In the genomic region with DNA sequence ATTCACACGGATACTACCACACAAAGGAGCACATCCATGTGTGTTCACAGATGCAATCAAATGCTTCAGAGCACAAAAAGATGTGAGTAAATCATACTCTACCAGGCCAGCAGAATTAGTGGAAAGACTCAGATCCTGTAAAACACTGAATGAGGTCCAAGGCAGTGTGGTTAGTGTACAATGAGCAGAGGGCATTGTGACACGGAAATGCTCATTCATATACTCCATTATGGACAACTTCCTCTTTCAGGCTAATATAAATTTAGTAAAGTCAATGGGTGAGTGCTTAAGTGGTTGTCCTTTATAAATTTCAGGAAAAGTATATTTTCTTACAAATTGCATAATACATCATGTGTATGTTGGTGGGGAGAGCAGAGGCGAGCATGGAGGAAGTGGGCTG, we compare ENCODE assay signal across 33 mouse cellular contexts. TPM values are rescaled to one million over a fixed set of nuclear protein-coding genes. Genes with fewer than 3 reads are reported as not detected.
DNase-seq lines count a peak whose midpoint lies in the region; ATAC-seq and TF ChIP-seq lines count a peak whose summit lies in the region.
"Had no signal": no experiment of that assay in that cellular context is flagged by ENCODE, and none has a peak within 500 bp of the region (broad histone marks: within the 10 kb centered on the region; RNA-seq: fewer than 3 reads in every experiment).

No protein-coding gene starts in this region.

- peak overlapping the region; percentile 59 for H3K4me2 ChIP-seq in heart, embryonic 15.5 days
- H3K4me2 ChIP-seq: forebrain, embryonic 15.5 days; intestine, embryonic 15.5 days; limb, embryonic 15.5 days; liver, embryonic 13.5 days; midbrain, embryonic 15.5 days had no signal

- H3K27me3 ChIP-seq in heart, embryonic 15.5 days = no peaks in the 10 kb centered on the region
- H3K27me3 ChIP-seq: forebrain, embryonic 15.5 days; intestine, embryonic 15.5 days; limb, embryonic 15.5 days; liver, embryonic 13.5 days; midbrain, embryonic 15.5 days had no signal

- H3K4me3 ChIP-seq in gastrocnemius, adult 2 months = peak overlapping the region; percentile 77
- peak overlapping the region; percentile 25; the same call in 1 of the 2 replicates for H3K4me3 ChIP-seq in heart, embryonic 15.5 days
- H3K4me3 ChIP-seq: forebrain, embryonic 15.5 days; intestine, embryonic 15.5 days; limb, embryonic 10.5 days; limb, embryonic 15.5 days; liver, embryonic 13.5 days; midbrain, embryonic 10.5 days; midbrain, embryonic 15.5 days had no signal

- no peak overlapping the region for H3K9ac ChIP-seq in heart, embryonic 15.5 days
- H3K9ac ChIP-seq: forebrain, embryonic 15.5 days; intestine, embryonic 15.5 days; limb, embryonic 15.5 days; liver, embryonic 13.5 days; midbrain, embryonic 15.5 days had no signal

- ATAC-seq in heart, embryonic 15.5 days (replicated peaks; ENCODE audit: insufficient number of reproducible peaks, insufficient read depth, low FRiP score, low read depth) = no peak
- peak; percentile 71 to 82 for ATAC-seq in hematopoietic stem cell, adult 5-6 weeks (replicated peaks in 1 of 2; ENCODE audit: insufficient read depth in 1 of 2, low FRiP score in 2 of 2, low TSS enrichment in 1 of 2, low read depth in 1 of 2, poor library complexity in 2 of 2, severe bottlenecking in 2 of 2)
- ATAC-seq in erythroblast, adult 5-6 weeks (replicated peaks; ENCODE audit: low FRiP score, poor library complexity, severe bottlenecking) = no peak
- ATAC-seq: forebrain, embryonic 15.5 days; hindbrain, embryonic 16.5 days; intestine, embryonic 15.5 days; lung, postnatal 0 days; midbrain, embryonic 15.5 days had no signal

- 82% methylated on average over 3 of the region's 3 CpGs for WGBS in heart, embryonic 15.5 days

- 0 out of 2 replicates have a peak, but pooled peaks cover 3% of the 10 kb centered on the region for H3K36me3 ChIP-seq in heart, embryonic 15.5 days
- H3K36me3 ChIP-seq: forebrain, embryonic 15.5 days; intestine, embryonic 15.5 days; limb, embryonic 10.5 days; limb, embryonic 15.5 days; liver, embryonic 13.5 days; midbrain, embryonic 10.5 days; midbrain, embryonic 15.5 days had no signal

- 0 out of 2 replicates have a peak, but pooled peaks cover 8% of the 10 kb centered on the region for H3K4me1 ChIP-seq in heart, embryonic 15.5 days (replicated peaks)
- H3K4me1 ChIP-seq: forebrain, embryonic 15.5 days; intestine, embryonic 15.5 days; limb, embryonic 15.5 days; liver, embryonic 13.5 days; midbrain, embryonic 10.5 days; midbrain, embryonic 15.5 days had no signal

- intact Hi-C loops in gastrocnemius, adult 2 months (cut with DNase I) = loop anchor here (5.0 kb wide), 1 partner anchor 455 kb away; the partner anchor contains the start of gene Esr1
- intact Hi-C loops in heart, postnatal 10 days (cut with DNase I) = no loop called here

- DNase-seq in gastrocnemius, adult 2 months = no peak
- no peak for DNase-seq in gastrocnemius, postnatal 10 days
- no peak for DNase-seq in heart, postnatal 10 days
- no peak for DNase-seq in spleen, postnatal 4 days (ENCODE audit: low spot score in 2 of 2)
- DNase-seq: adrenal gland, adult 8-10 months; cerebellum, adult 8-10 months; cerebellum, postnatal 25 days; gastrocnemius, postnatal 14 days; heart, adult 18-20 months; kidney, adult 9 months; kidney, postnatal 14 days; layer of hippocampus, adult 9-11 months; liver, embryonic 13.5 days; lung, adult 18-20 months; lung, postnatal 4 days; right cerebral cortex, postnatal 25 days; thymus, postnatal 14 days had no signal

- H3K27ac ChIP-seq in gastrocnemius, adult 2 months = peak overlapping the region; percentile 97
- peak overlapping the region; percentile 97; the same call in 1 of the 2 replicates for H3K27ac ChIP-seq in heart, embryonic 15.5 days
- H3K27ac ChIP-seq: forebrain, embryonic 15.5 days; intestine, embryonic 15.5 days; limb, embryonic 10.5 days; limb, embryonic 15.5 days; liver, embryonic 13.5 days; midbrain, embryonic 10.5 days; midbrain, embryonic 15.5 days had no signal

- no peak for TF ChIP-seq CTCF in gastrocnemius, adult 2 months (IDR thresholded peaks at IDR 0.05)

- H3K9me3 ChIP-seq in heart, embryonic 15.5 days (replicated peaks) = no peaks in the 10 kb centered on the region
- H3K9me3 ChIP-seq: forebrain, embryonic 15.5 days; G1E; intestine, embryonic 15.5 days; limb, embryonic 10.5 days; limb, embryonic 15.5 days; liver, embryonic 13.5 days; midbrain, embryonic 10.5 days; midbrain, embryonic 15.5 days had no signal

RNA-seq across cellular contexts. Expression of gene Gm10097, which starts 1.9 kb away (rescaled TPM):
- under 1 TPM; 0.23 to 0.36 TPM for total RNA-seq in gastrocnemius, adult 2 months (2021)
- total RNA-seq in gastrocnemius, postnatal 10 days (2021) = under 1 TPM; 0.54 to 0.72 TPM
- 0.99 and 1.9 TPM in 2 replicates for polyA plus RNA-seq in heart, embryonic 15.5 days (2015; fragmentation: Nextera tagmentation; extraction: Ambion mirVana)
- total RNA-seq in heart, postnatal 10 days (2021) = 1 to 10 TPM in 1 of 2 experiments, under 1 TPM in 1; 0.86 to 1.2 TPM
- total RNA-seq in hematopoietic stem cell, adult 5-6 weeks (2017) = not detected in 2 replicates
- total RNA-seq in erythroblast, adult 5-6 weeks (2015; ENCODE audit: low replicate concordance) = not detected in 2 replicates
- total RNA-seq in erythroblast, adult 5-6 weeks (2017; ENCODE audit: low replicate concordance) = 0.14 TPM in 1 of 2 replicates, not detected in the other
- total RNA-seq: adrenal gland, adult 8-10 months; left cerebral cortex, postnatal 10 days; neutrophil, adult 5-6 weeks had no signal
- polyA plus RNA-seq: G1E; liver, embryonic 13.5 days; midbrain, embryonic 10.5 days; neural tube, embryonic 11.5 days; urinary bladder, adult 2 months had no signal

Comparison
In these comparisons a context has a peak if more than half of its experiments do, and no peak if none do; other contexts are left out.
1. ATAC-seq: peak in hematopoietic stem cell, adult 5-6 weeks (2 of 2); none in heart, embryonic 15.5 days (single experiment) and erythroblast, adult 5-6 weeks (single experiment).